Mouse (Mus musculus) left cerebral cortex, postnatal 14 days (tissue): ENCODE results near the gene Dnm3. TPM values are rescaled to one million over a fixed set of nuclear protein-coding genes. Genes with fewer than 3 reads are reported as not detected.

Source experiments
- DNase-seq, 2 experiments: peaks; one replicate each; pipeline ENCODE4 v3.0.0; 2021 to 2022; ENCODE audit warnings: low spot score in 2 of 2, mixed read lengths in 1 of 2
- intact Hi-C: fragments of 180-260 bp; cut with DNase I; formaldehyde crosslinking; loops from one replicate; pipeline ENCODE4 v1.15.1; 2025
- total RNA-seq, 2 experiments: library from RNA; stranded (reverse); gene quantifications; 2 replicates each; pipeline ENCODE4 v1.2.3; 2021

The Dnm3 gene
- total RNA-seq, 2 experiments from 2014 or later, result 78.1 to 80.3 TPM

GRCm38 (mm10) chr1:162346456-162347011 lies 131.3 kb downstream of the Dnm3 start:
- intact Hi-C loops, result no loop called here

GRCm38 (mm10) chr1:162337170-162337569 lies 140.7 kb downstream of the Dnm3 start:
- no peak for DNase-seq
- intact Hi-C loops, result no loop called here

More at GRCm38 (mm10) chr1:162346456-162347011, 131.3 kb downstream of the Dnm3 start:
- no peak for DNase-seq

DNA sequence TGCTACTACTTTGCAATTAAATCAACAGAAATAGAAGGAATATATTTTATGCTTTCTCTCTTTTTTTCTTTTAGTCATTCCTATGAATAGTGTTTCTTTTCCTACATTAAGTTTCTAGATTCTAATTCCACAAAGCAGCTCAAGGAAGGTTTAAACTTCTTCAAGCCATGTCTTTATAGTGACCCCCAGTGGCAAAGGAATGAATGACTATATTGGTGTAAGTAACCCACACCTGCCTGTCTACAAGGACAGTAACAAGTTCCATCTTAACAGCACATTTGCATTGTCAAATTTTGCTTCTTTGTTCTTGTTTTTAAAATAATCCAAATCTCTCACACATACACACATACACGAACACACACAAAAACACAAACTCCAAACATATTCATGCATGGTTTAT lies 141.2 kb downstream of the Dnm3 start:
- intact Hi-C loops, result no loop called here
- DNase-seq, result peak; percentile 62 to 80

GRCm38 (mm10) chr1:162336224-162336623 lies 141.6 kb downstream of the Dnm3 start:
- intact Hi-C loops, result no loop called here
- DNase-seq, result no peak

DNA sequence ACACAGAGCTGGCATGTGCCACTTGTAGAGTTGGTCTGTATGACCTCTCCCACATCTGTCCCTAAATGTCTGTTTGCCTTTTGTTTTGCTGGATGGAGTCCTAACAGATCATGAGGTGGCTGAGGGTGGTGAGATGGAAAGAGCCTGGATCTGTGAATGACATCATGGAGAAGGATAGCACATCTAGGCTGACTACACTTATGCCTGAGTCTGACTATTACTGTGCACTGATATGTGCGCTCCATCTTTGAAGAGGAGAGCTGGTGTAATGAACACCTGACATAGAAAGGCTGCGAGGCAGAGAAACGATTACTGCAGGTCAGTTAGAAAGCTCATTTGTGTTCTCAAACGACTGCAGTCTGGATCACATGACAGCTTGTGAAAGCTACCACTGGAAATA lies 149.2 kb downstream of the Dnm3 start:
- DNase-seq, result no peak
- intact Hi-C loops, result no loop called here

DNA sequence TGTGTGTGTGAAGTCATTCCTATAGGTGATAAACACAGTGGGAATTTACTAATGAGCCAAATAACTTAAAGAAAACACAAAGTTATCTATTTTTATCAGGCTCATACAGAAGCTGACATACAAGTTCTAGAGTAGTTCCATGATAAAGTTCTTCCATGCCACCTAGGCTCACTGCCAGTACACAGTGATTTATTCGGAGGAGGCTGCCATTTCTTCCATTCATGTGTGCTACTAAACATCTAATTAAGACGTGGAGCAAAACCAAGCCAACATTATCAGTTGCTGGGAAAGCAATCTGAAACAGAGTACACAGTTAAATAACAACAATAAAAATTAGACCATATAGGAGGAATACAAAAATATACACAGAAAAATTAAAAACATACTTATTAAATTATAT lies 150.2 kb downstream of the Dnm3 start:
- DNase-seq, result no peak
- intact Hi-C loops, result no loop called here

GRCm38 (mm10) chr1:162324412-162324811 lies 153.4 kb downstream of the Dnm3 start:
- intact Hi-C loops, result no loop called here

DNA sequence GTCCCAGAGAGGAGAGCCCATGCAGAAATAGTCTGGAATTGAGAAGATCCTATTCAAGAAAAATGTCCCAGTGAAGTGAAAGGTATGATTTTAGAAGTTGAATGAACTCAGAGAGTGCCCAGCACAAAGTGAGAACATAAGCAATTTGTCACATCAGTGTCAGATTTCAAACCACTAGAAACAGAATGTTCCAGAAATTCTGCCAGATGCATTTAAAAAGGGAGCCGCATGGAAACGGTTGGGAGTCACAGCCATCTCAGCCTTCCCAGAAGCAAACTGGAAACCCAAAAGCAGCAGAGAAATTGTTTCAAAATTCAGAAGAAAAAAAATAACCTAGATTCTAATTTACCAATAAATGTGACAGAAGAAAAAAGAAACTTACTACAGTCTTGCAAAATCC lies 154.7 kb downstream of the Dnm3 start:
- intact Hi-C loops, result no loop called here

More at GRCm38 (mm10) chr1:162324412-162324811, 153.4 kb downstream of the Dnm3 start:
- DNase-seq, result no peak

GRCm38 (mm10) chr1:162313451-162314276 lies 164.2 kb downstream of the Dnm3 start:
- DNase-seq, result peak; percentile 51 to 63
- intact Hi-C loops, result no loop called here

More for the DNA sequence above, 154.7 kb downstream of the Dnm3 start:
- peak; percentile 34 to 66 for DNase-seq

- intact Hi-C loops, result loop anchor here (1.0 kb wide), 1 partner anchor 312 kb away; no protein-coding TSS in a partner anchor
- DNase-seq, result no peak
These were observed 165.2 kb downstream of the Dnm3 start for GRCm38 (mm10) chr1:162312621-162313020.

GRCm38 (mm10) chr1:162312152-162312551 lies 165.7 kb downstream of the Dnm3 start:
- intact Hi-C loops, result loop anchor here (1.0 kb wide), 1 partner anchor 312 kb away; no protein-coding TSS in a partner anchor
- peak; percentile 32 to 37 for DNase-seq

GRCm38 (mm10) chr1:162305247-162305646 lies 172.6 kb downstream of the Dnm3 start:
- peak; percentile 31 to 46 for DNase-seq
- intact Hi-C loops, result loop anchor here (10.0 kb wide), 1 partner anchor 140 kb away; no protein-coding TSS in a partner anchor

DNA sequence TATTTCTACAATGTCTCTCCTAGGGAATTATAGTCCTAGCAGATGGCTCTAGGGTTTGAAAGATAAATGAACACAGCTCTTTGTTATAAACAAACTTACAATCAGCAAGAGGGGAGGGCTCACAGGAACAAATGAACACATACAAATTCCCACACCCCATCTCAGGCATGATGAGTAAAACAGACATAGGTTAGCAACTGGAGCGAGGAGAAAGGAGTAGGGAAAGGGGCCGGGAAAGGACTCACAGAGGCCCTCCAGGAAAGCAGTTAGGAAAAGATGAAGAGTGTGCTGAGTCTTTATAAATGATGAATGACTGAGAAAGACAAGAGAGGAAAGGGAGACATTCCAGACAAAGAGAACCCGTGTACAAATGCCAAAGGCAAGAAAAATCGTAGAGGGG lies 175.4 kb downstream of the Dnm3 start:
- DNase-seq, result no peak
- intact Hi-C loops, result loop anchor here (10.0 kb wide), 1 partner anchor 138 kb away; no protein-coding TSS in a partner anchor

- DNase-seq, result peak; percentile 53 to 67
- intact Hi-C loops, result loop anchor here (10.0 kb wide), 1 partner anchor 135 kb away; no protein-coding TSS in a partner anchor
These were observed 178.1 kb downstream of the Dnm3 start for GRCm38 (mm10) chr1:162299558-162300319.

- no peak for DNase-seq
- intact Hi-C loops, result no loop called here
These were observed 179.3 kb downstream of the Dnm3 start for GRCm38 (mm10) chr1:162298527-162298926.

GRCm38 (mm10) chr1:162295443-162295842 lies 182.4 kb downstream of the Dnm3 start:
- no peak for DNase-seq
- intact Hi-C loops, result no loop called here

GRCm38 (mm10) chr1:162294572-162294910 lies 183.3 kb downstream of the Dnm3 start:
- intact Hi-C loops, result no loop called here
- no peak for DNase-seq

DNA sequence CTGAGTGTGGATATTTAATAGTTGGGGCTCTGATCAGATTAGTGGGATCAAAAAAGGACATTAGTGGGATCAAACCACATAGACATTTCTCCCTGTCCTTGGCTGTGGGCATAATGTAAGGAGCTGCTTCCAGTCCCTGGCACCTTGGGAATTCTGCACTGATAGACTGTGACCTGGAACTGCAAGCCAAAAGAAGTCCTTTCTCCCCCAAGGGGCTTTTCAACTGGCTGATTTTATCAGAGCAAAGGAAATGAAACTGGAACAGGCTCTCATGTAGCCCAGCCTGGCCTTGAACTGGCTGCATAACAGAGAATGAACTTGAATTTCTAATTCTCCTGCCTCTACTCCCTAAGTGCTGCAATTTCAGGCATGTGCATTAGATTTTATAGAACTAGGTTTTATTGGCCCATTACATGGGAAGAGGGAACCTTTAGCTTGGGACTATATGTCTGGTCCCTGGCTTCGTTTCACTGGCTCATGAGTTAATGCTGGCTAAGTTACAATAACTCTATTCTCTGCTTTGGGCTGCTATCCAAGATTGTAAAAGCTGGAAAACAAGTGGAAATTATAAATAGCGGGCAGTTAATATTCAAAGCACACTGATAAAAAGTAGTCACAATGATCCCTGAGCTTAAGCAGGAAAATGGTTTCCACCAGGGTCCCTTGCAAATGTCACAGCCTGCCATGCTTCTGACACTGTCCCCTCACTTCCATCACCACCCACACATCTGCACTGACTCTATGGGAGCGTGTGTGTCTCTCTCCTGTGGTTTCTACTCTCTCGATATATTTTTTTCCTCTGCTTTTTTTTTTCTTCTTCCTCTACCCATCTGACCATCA lies 183.9 kb downstream of the Dnm3 start:
- intact Hi-C loops, result no loop called here
- DNase-seq, result no peak

GRCm38 (mm10) chr1:162286910-162287309 lies 190.9 kb downstream of the Dnm3 start:
- intact Hi-C loops, result no loop called here
- DNase-seq, result no peak
